Mouse (Mus musculus) monocyte, adult 2 months (primary cell): Measurements from ENCODE around the gene Ccdc120.
A peak's percentile ranks its signal among the peaks of the same experiment; 100 is the strongest.

Experiments used
- DNase-seq, 2 experiments: peaks; one replicate each; pipeline ENCODE4 v3.0.0; 2022; ENCODE audit warnings: low spot score in 2 of 2, low read depth in 1 of 2

Ccdc120 gene

GRCm38 (mm10) chrX:7750432-7751116 is at the start of gene Ccdc120:
Ccdc120 (minus strand) TSS chrX:7750905.
- no peak for DNase-seq

GRCm38 (mm10) chrX:7797327-7797726 is 46.6 kb upstream of the Ccdc120 start:
- no peak for DNase-seq

GRCm38 (mm10) chrX:7795016-7795415 is 44.3 kb upstream of the Ccdc120 start:
- DNase-seq, result no peak

- DNase-seq, result no peak
Measured at GRCm38 (mm10) chrX:7793361-7793760, 42.7 kb upstream of the Ccdc120 start.

- DNase-seq, result no peak
Measured at GRCm38 (mm10) chrX:7790309-7790708, 39.6 kb upstream of the Ccdc120 start.

- DNase-seq, result peak; percentile 14 to 50
Measured at GRCm38 (mm10) chrX:7789542-7790136, 38.9 kb upstream of the Ccdc120 start, which contains the start of gene Gripap1. Gripap1 (plus strand) TSS chrX:7789765.

GRCm38 (mm10) chrX:7782603-7783092 is 31.9 kb upstream of the Ccdc120 start:
- DNase-seq, result no peak

GRCm38 (mm10) chrX:7779294-7779693 is 28.6 kb upstream of the Ccdc120 start:
- DNase-seq, result no peak

- DNase-seq, result no peak
Measured at GRCm38 (mm10) chrX:7778450-7779244, 27.9 kb upstream of the Ccdc120 start.

GRCm38 (mm10) chrX:7776329-7777082 is 25.8 kb upstream of the Ccdc120 start:
- DNase-seq, result no peak

- DNase-seq, result no peak
Measured at GRCm38 (mm10) chrX:7775501-7776205, 24.9 kb upstream of the Ccdc120 start.

- DNase-seq, result no peak
Measured at GRCm38 (mm10) chrX:7772766-7773165, 22.1 kb upstream of the Ccdc120 start.

GRCm38 (mm10) chrX:7769302-7770017 is 18.8 kb upstream of the Ccdc120 start:
- DNase-seq, result no peak

- DNase-seq, result peak in 1 of 2 experiments; percentile 21
Measured at GRCm38 (mm10) chrX:7765764-7766163, 15.1 kb upstream of the Ccdc120 start.

GRCm38 (mm10) chrX:7765281-7765670 is 14.6 kb upstream of the Ccdc120 start:
- no peak for DNase-seq

GRCm38 (mm10) chrX:7764657-7765280 is 14.1 kb upstream of the Ccdc120 start:
- no peak for DNase-seq

- peak; percentile 17 to 35 for DNase-seq
Measured at GRCm38 (mm10) chrX:7763631-7764393, 13.1 kb upstream of the Ccdc120 start.

- DNase-seq, result no peak
Measured at GRCm38 (mm10) chrX:7762921-7763197, 12.2 kb upstream of the Ccdc120 start.
